Mouse (Mus musculus) forebrain, postnatal 0 days (tissue): ENCODE data around the gene Arfip2. TPM values are rescaled to one million over a fixed set of nuclear protein-coding genes. Genes with fewer than 3 reads are reported as not detected.

Experiments
- ATAC-seq: fragments of 200-750 bp; cut with Nextera tagmentation; 2 replicates; pipeline ENCODE4 v1.8.0; 2017; ENCODE audit warnings: mild to moderate bottlenecking, moderate library complexity
- DNase-seq: peaks from one replicate; pipeline ENCODE4 v3.0.0-alpha.2; 2015
- H3K27ac ChIP-seq: fragments of 300-500 bp; sonication (generic); 2 replicates; pipeline ENCODE4 v1.5.1; 2014; ENCODE audit warnings: low read depth, mild to moderate bottlenecking, antibody characterized with exemption, low read length, moderate library complexity, mixed read lengths
- H3K27me3 ChIP-seq: fragments of 300-500 bp; sonication (generic); 2 replicates; pipeline ENCODE4 v1.6.1; 2014; ENCODE audit warnings: mild to moderate bottlenecking, low read length, mixed read lengths; ENCODE audit not compliant: insufficient read depth
- H3K36me3 ChIP-seq: fragments of 300-500 bp; sonication (generic); 2 replicates; pipeline ENCODE4 v1.6.1; 2014; ENCODE audit warnings: mild to moderate bottlenecking, moderate library complexity; ENCODE audit not compliant: insufficient read depth
- H3K4me1 ChIP-seq: fragments of 300-500 bp; sonication (generic); 2 replicates; pipeline ENCODE4 v1.6.1; 2014; ENCODE audit warnings: antibody characterized with exemption; ENCODE audit not compliant: insufficient read depth
- H3K4me2 ChIP-seq: fragments of 300-500 bp; sonication (generic); 2 replicates; pipeline ENCODE4 v1.6.1; 2014; ENCODE audit warnings: low read depth, mild to moderate bottlenecking, moderate library complexity
- H3K4me3 ChIP-seq: fragments of 300-500 bp; sonication (generic); 2 replicates; pipeline ENCODE4 v1.5.1; 2014; ENCODE audit warnings: low read depth, low read length, mixed read lengths
- H3K9ac ChIP-seq: fragments of 300-500 bp; sonication (generic); 2 replicates; pipeline ENCODE4 v1.6.1; 2014; ENCODE audit warnings: mild to moderate bottlenecking
- H3K9me3 ChIP-seq: fragments of 300-500 bp; sonication (generic); 2 replicates; pipeline ENCODE4 v1.6.1; 2016; ENCODE audit warnings: low read length
- CTCF ChIP-seq: sonication (generic); IDR thresholded peaks from 2 replicates; pipeline ENCODE4 v1.5.1; 2016; ENCODE audit warnings: antibody characterized with exemption, control low read depth, low read depth
- WGBS: fragments of 180-500 bp; shearing (Covaris S2); extraction: QIAGEN DNeasy Blood & Tissue Kit; methylation state at CpG from one replicate; pipeline ENCODE4 v1.1.7; 2014; 5-methylcytosine and 5-hydroxymethylcytosine counted together
- polyA plus RNA-seq: library from polyadenylated mRNA; unstranded; fragments of >200 nt; fragmentation: Nextera tagmentation; extraction: Ambion mirVana; gene quantifications from 2 replicates; pipeline ENCODE4 v1.2.1, GENCODE M21; 2015
- total RNA-seq: library from RNA; depleted of rRNA; stranded (reverse); fragments of >200 nt; gene quantifications from 2 replicates; pipeline ENCODE4 v1.2.3, GENCODE M21; 2014; rRNA removed

The Arfip2 gene
- total and polyA plus RNA-seq, 2 experiments from 2014 or later, result 93.4 to 93.8 TPM

GRCm38 (mm10) chr7:105615720-105616119 lies 24.5 kb downstream of the Arfip2 start:
- DNase-seq (no peak), ATAC-seq (no peak)
- Histone ChIP-seq H3K9ac (no peak overlapping the region), H3K4me3 (no peak overlapping the region), H3K27me3 (no peaks in the 10 kb centered on the region), H3K4me1 (no peaks in the 10 kb centered on the region), H3K36me3 (peaks cover 98% of the 10 kb centered on the region), H3K4me2 (no peak overlapping the region), H3K9me3 (no peaks in the 10 kb centered on the region), H3K27ac (no peak overlapping the region)
- TF ChIP-seq CTCF, result no peak
- 82% methylated on average over 1 of the region's 1 CpGs for WGBS

- no peak overlapping the region for H3K27ac ChIP-seq
- no peaks in the 10 kb centered on the region for H3K27me3 ChIP-seq
- no peaks in the 10 kb centered on the region for H3K4me1 ChIP-seq
- H3K9me3 ChIP-seq, result no peaks in the 10 kb centered on the region
- ATAC-seq (no peak), DNase-seq (no peak)
- H3K36me3 ChIP-seq, result peaks cover 97% of the 10 kb centered on the region
- no peak overlapping the region for H3K9ac ChIP-seq
- 93% methylated on average over 1 of the region's 1 CpGs for WGBS
- TF ChIP-seq CTCF, result no peak
- H3K4me3 ChIP-seq, result no peak overlapping the region
- no peak overlapping the region for H3K4me2 ChIP-seq
These were observed 25.8 kb downstream of the Arfip2 start for GRCm38 (mm10) chr7:105614400-105614799.

GRCm38 (mm10) chr7:105611767-105612166 lies 28.4 kb downstream of the Arfip2 start:
- DNase-seq (no peak), ATAC-seq (no peak)
- Histone ChIP-seq H3K9me3 (no peaks in the 10 kb centered on the region), H3K4me3 (no peak overlapping the region), H3K9ac (no peak overlapping the region), H3K4me1 (no peaks in the 10 kb centered on the region), H3K4me2 (no peak overlapping the region), H3K36me3 (peaks cover 74% of the 10 kb centered on the region), H3K27me3 (no peaks in the 10 kb centered on the region), H3K27ac (no peak overlapping the region)
- WGBS, result 82% methylated on average over 1 of the region's 1 CpGs
- no peak for TF ChIP-seq CTCF

GRCm38 (mm10) chr7:105608467-105608866 lies 31.7 kb downstream of the Arfip2 start:
- peaks cover 43% of the 10 kb centered on the region for H3K36me3 ChIP-seq
- H3K4me2 ChIP-seq, result no peak overlapping the region
- TF ChIP-seq CTCF, result no peak
- WGBS, result 90% methylated on average over 3 of the region's 3 CpGs
- no peak overlapping the region for H3K27ac ChIP-seq
- H3K9ac ChIP-seq, result no peak overlapping the region
- ATAC-seq (no peak), DNase-seq (no peak)
- H3K9me3 ChIP-seq, result no peaks in the 10 kb centered on the region
- no peaks in the 10 kb centered on the region for H3K27me3 ChIP-seq
- no peaks in the 10 kb centered on the region for H3K4me1 ChIP-seq
- H3K4me3 ChIP-seq, result no peak overlapping the region

GRCm38 (mm10) chr7:105602860-105603623 lies 37.2 kb downstream of the Arfip2 start:
- ATAC-seq, result no peak; the same call in 1 of the 2 replicates
- no peak overlapping the region for H3K4me3 ChIP-seq
- no peak overlapping the region for H3K9ac ChIP-seq
- H3K27ac ChIP-seq, result no peak overlapping the region
- 38% methylated on average over 9 of the region's 9 CpGs for WGBS
- no peaks in the 10 kb centered on the region for H3K27me3 ChIP-seq
- peak; percentile 26 for DNase-seq
- peak; percentile 71 for TF ChIP-seq CTCF
- no peak overlapping the region for H3K4me2 ChIP-seq
- H3K36me3 ChIP-seq, result no peaks in the 10 kb centered on the region
- H3K9me3 ChIP-seq, result no peaks in the 10 kb centered on the region
- no peaks in the 10 kb centered on the region for H3K4me1 ChIP-seq

GRCm38 (mm10) chr7:105590097-105590496 lies 50.1 kb downstream of the Arfip2 start:
- no peak overlapping the region for H3K9ac ChIP-seq
- 22% methylated on average over 7 of the region's 7 CpGs for WGBS
- ATAC-seq (no peak), DNase-seq (no peak)
- no peaks in the 10 kb centered on the region for H3K9me3 ChIP-seq
- H3K27ac ChIP-seq, result no peak overlapping the region
- H3K4me3 ChIP-seq, result no peak overlapping the region
- TF ChIP-seq CTCF, result no peak
- no peaks in the 10 kb centered on the region for H3K27me3 ChIP-seq
- H3K4me1 ChIP-seq, result no peaks in the 10 kb centered on the region
- H3K36me3 ChIP-seq, result no peaks in the 10 kb centered on the region
- no peak overlapping the region for H3K4me2 ChIP-seq

GRCm38 (mm10) chr7:105588325-105588912 lies 51.8 kb downstream of the Arfip2 start:
- no peaks in the 10 kb centered on the region for H3K36me3 ChIP-seq
- H3K4me2 ChIP-seq, result no peak overlapping the region
- H3K9me3 ChIP-seq, result no peaks in the 10 kb centered on the region
- DNase-seq, result no peak
- H3K27me3 ChIP-seq, result no peaks in the 10 kb centered on the region
- no peak overlapping the region for H3K9ac ChIP-seq
- H3K4me1 ChIP-seq, result no peaks in the 10 kb centered on the region
- 65% methylated on average over 9 of the region's 9 CpGs for WGBS
- no peak for ATAC-seq
- TF ChIP-seq CTCF, result no peak
- no peak overlapping the region for H3K4me3 ChIP-seq
- no peak overlapping the region for H3K27ac ChIP-seq

Other genes with a start within 250 kb of the Arfip2 start
- 28.0 and 42.1 TPM in 2 replicates for gene Fam160a2, start 240.4 kb downstream of the Arfip2 start, total RNA-seq
- 27.7 and 36.9 TPM in 2 replicates for gene Fam160a2, start 240.4 kb downstream of the Arfip2 start, polyA plus RNA-seq
- 0.29 and 0.38 TPM in 2 replicates for gene Cnga4, start 235.8 kb downstream of the Arfip2 start, total RNA-seq
- 0.10 and 0.18 TPM in 2 replicates for gene Cnga4, start 235.8 kb downstream of the Arfip2 start, polyA plus RNA-seq
- gene Cckbr, start 214.7 kb downstream of the Arfip2 start, total RNA-seq, result 3.5 and 6.2 TPM in 2 replicates
- 3.2 and 5.1 TPM in 2 replicates for gene Cckbr, start 214.7 kb downstream of the Arfip2 start, polyA plus RNA-seq
- 28.6 and 30.9 TPM in 2 replicates for gene Cavin3, start 158.1 kb downstream of the Arfip2 start, total RNA-seq
- 31.7 and 33.5 TPM in 2 replicates for gene Cavin3, start 158.1 kb downstream of the Arfip2 start, polyA plus RNA-seq
- 100 and 124 TPM in 2 replicates for gene Smpd1, start 86.1 kb downstream of the Arfip2 start, total RNA-seq
- 88.8 and 100 TPM in 2 replicates for gene Smpd1, start 86.1 kb downstream of the Arfip2 start, polyA plus RNA-seq
- gene Apbb1, start 58.8 kb downstream of the Arfip2 start, total RNA-seq, result 451 and 455 TPM in 2 replicates
- 329 and 350 TPM in 2 replicates for gene Apbb1, start 58.8 kb downstream of the Arfip2 start, polyA plus RNA-seq
- gene Hpx, start 40.3 kb downstream of the Arfip2 start, total RNA-seq, result not detected in 2 replicates
- gene Hpx, start 40.3 kb downstream of the Arfip2 start, polyA plus RNA-seq, result 0.17 and 0.21 TPM in 2 replicates
- 142 and 160 TPM in 2 replicates for gene Trim3, start 6.8 kb downstream of the Arfip2 start, total RNA-seq
- gene Trim3, start 6.8 kb downstream of the Arfip2 start, polyA plus RNA-seq, result 70.5 and 93.0 TPM in 2 replicates
- 49.8 and 65.6 TPM in 2 replicates for gene Timm10b, start 360 bp downstream of the Arfip2 start, total RNA-seq
- 160 and 167 TPM in 2 replicates for gene Timm10b, start 360 bp downstream of the Arfip2 start, polyA plus RNA-seq
- 45.3 and 52.9 TPM in 2 replicates for gene Gm45799, start 136 bp upstream of the Arfip2 start, total RNA-seq
- gene Gm45799, start 136 bp upstream of the Arfip2 start, polyA plus RNA-seq, result 34.2 and 41.2 TPM in 2 replicates
- gene Dnhd1, start 10.4 kb upstream of the Arfip2 start, total RNA-seq, result 1.8 and 4.6 TPM in 2 replicates
- 0.08 and 0.48 TPM in 2 replicates for gene Dnhd1, start 10.4 kb upstream of the Arfip2 start, polyA plus RNA-seq
- gene Ilk, start 96.2 kb upstream of the Arfip2 start, total RNA-seq, result 146 and 157 TPM in 2 replicates
- 159 and 161 TPM in 2 replicates for gene Ilk, start 96.2 kb upstream of the Arfip2 start, polyA plus RNA-seq
- 22.1 and 26.6 TPM in 2 replicates for gene Rrp8, start 97.0 kb upstream of the Arfip2 start, total RNA-seq
- 16.0 and 19.1 TPM in 2 replicates for gene Rrp8, start 97.0 kb upstream of the Arfip2 start, polyA plus RNA-seq
- gene Taf10, start 103.9 kb upstream of the Arfip2 start, total RNA-seq, result 84.6 and 86.5 TPM in 2 replicates
- gene Taf10, start 103.9 kb upstream of the Arfip2 start, polyA plus RNA-seq, result 99.9 and 108 TPM in 2 replicates
- gene Tpp1, start 111.8 kb upstream of the Arfip2 start, total RNA-seq, result 16.8 and 51.2 TPM in 2 replicates
- 38.7 and 40.0 TPM in 2 replicates for gene Tpp1, start 111.8 kb upstream of the Arfip2 start, polyA plus RNA-seq
- 62.7 and 98.7 TPM in 2 replicates for gene Dchs1, start 147.2 kb upstream of the Arfip2 start, total RNA-seq
- gene Dchs1, start 147.2 kb upstream of the Arfip2 start, polyA plus RNA-seq, result 5.7 and 8.0 TPM in 2 replicates
- gene Mrpl17, start 170.7 kb upstream of the Arfip2 start, total RNA-seq, result 15.0 and 37.1 TPM in 2 replicates
- 192 and 197 TPM in 2 replicates for gene Mrpl17, start 170.7 kb upstream of the Arfip2 start, polyA plus RNA-seq